Mouse (Mus musculus) lung, adult 2 months (tissue): Measurements from ENCODE around the gene Slc5a8.

Experiments
- CTCF ChIP-seq: fragments of 200-500 bp; IDR thresholded peaks from 2 replicates; pipeline ENCODE4 v1.5.1; 2011; ENCODE audit warnings: mild to moderate bottlenecking, low read length, control low read depth; ENCODE audit not compliant: insufficient read depth
- POLR2A ChIP-seq: fragments of 200-500 bp; IDR thresholded peaks from 2 replicates; pipeline ENCODE4 v1.6.1; 2011; ENCODE audit warnings: low read depth, mild to moderate bottlenecking, control low read depth, low read length, borderline replicate concordance; ENCODE audit errors: extremely low read depth

GRCm38 (mm10) chr10:88897032-88897431 lies 11.2 kb downstream of the Slc5a8 start:
- TF ChIP-seq CTCF, result no peak
- no peak for TF ChIP-seq POLR2A
